Mouse (Mus musculus) adrenal gland (tissue): ENCODE results near the gene Slit3.

ENCODE experiments used
- intact Hi-C: fragments of 180-260 bp; cut with DNase I; formaldehyde crosslinking; loops from one replicate; pipeline ENCODE4 v1.15.1; 2025

The Slit3 gene

GRCm38 (mm10) chr11:35337927-35338819 is 217.1 kb downstream of the Slit3 start:
- intact Hi-C loops, result no loop called here

GRCm38 (mm10) chr11:35340752-35341151 is 219.7 kb downstream of the Slit3 start:
- intact Hi-C loops, result no loop called here

DNA sequence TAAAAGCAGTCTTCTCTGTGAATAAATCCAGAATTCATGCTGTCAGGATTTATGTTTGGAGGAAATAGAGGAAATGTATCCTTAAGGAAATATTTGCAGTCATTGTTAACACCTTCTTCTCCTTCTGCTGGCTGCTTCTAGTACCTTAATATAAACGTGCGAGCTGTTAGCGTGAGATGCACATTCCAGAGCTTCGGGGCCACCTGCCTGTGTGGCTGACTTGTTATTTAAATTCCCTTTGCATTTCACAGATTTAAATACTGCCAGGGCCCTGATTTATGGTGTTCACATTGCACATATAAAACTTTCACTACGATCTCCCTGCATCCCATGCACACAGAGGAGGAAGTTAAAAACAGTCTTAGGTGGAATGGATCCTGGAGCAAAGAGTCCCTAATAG is 221.5 kb downstream of the Slit3 start:
- intact Hi-C loops, result no loop called here

- intact Hi-C loops, result no loop called here
These were observed 224.9 kb downstream of the Slit3 start for GRCm38 (mm10) chr11:35345696-35346480.

GRCm38 (mm10) chr11:35348099-35348498 is 227.1 kb downstream of the Slit3 start:
- intact Hi-C loops, result no loop called here

DNA sequence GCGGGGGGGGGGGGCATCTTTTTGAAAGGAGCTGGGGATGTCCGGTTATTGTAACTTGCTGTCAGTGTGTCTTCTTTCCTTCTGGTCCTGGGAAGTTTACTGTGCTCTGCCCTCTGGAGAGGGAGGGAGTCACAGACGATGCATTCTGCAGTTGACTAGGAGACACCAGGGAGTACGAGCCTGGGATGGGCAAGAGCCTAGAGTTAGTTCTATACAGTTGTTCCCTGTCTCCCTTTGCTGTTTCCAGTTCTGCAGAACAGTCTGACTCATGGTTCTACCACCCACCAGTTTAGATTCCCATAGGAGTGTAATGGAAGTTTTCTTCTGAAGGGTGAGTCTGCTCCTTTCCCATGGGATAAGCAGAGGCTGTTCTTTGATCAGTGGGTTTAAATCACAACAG is 229.9 kb downstream of the Slit3 start:
- intact Hi-C loops, result no loop called here

DNA sequence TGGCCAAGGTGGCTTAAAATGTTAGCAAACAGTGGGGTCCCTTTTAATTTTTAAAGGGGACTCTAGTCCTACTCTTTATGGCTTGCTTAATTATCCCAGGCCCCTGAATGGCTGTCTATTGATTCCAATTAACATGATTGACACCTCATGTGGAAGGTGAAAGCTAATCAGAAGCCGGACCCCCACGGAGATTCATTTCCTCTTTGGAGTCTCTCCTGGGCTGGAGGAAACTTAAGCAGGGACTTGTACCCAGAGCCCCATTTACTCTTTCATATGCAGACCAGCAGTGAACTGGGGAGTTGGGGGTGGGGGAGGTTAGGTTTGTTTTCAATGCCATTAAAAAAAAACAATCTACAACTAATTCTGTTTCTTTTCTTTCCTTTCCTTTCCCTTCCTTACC is 230.4 kb downstream of the Slit3 start:
- intact Hi-C loops, result no loop called here

DNA sequence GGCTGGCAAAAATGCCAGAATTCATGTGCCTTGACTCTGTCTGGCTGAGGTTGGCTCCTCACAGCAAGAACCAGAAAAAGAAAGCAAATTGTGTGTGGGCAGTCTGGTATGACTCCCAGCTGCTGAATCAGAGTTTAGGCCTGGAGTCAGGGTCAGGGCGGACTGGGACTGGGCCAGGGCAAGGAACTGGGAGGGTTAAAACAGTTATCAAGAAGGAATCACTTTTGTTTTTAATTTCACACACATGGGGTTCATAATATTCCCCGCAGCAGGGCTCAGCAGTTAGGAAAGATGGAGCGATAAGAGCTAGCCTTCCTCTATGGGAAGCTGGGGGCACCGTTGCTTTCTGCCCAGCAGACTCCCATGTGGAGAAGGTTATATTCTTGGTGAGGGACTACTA is 234.8 kb downstream of the Slit3 start:
- intact Hi-C loops, result no loop called here

DNA sequence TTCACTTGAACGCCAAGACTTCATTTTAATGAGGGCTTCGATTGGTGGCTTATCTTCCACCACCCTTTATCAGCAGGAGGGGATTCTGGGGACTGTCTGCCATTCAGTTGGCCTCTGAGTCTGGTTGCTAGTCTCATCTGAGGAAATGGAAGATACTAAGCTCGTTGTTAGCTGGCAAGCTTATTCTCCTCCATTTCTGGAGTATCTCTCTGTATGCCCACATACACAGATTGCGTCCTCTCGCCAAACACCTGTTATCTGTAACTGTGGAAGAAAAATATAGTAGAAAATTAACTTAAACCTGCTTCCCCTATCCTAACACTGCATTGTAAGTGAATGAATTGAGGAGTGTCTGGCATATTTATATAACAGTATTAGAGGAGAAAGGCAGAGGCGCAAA is 240.0 kb downstream of the Slit3 start:
- intact Hi-C loops, result no loop called here

GRCm38 (mm10) chr11:35362975-35363374 is 242.0 kb downstream of the Slit3 start:
- intact Hi-C loops, result no loop called here

GRCm38 (mm10) chr11:35364469-35364868 is 243.4 kb downstream of the Slit3 start:
- intact Hi-C loops, result no loop called here

- intact Hi-C loops, result no loop called here
These were observed 244.5 kb downstream of the Slit3 start for GRCm38 (mm10) chr11:35365510-35365931.

DNA sequence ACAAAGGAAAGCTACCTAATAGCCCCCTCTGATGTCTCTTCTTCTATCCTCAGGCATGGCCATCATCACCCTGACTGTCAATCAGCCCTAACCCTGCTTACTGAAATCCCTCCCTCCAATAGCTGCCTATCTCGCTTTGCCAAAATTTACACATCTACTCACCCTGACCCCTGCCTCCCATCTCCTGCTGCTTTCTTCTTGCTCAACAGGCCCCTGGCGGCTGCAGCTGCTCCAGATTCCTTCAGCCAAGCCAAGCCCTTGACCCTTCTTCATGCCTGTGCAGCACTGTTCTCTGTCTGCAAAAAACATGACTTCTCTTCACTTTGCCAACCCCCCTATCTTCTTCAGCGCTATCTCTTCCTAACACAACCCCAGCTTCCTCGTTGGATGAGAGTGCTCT is 245.6 kb downstream of the Slit3 start:
- intact Hi-C loops, result no loop called here

DNA sequence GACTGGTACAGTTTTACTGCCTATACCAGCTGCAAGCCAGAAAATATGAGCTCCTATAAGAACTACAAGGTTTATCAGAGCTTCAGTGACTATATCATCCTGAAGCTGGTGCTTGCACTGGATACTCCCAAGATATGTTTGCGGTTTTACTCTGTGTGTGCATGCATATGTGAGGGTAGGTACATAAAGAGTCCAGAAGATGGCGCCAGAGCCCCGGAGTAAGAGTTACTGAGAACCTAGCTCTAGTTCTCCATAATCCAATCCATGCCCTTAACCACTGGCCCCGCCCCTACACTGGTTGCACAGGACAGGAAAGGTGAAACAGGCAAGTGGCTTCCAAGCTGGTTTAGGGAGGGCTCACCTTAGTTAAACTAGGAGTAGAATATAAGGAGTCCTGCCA is 246.2 kb downstream of the Slit3 start:
- intact Hi-C loops, result no loop called here

DNA sequence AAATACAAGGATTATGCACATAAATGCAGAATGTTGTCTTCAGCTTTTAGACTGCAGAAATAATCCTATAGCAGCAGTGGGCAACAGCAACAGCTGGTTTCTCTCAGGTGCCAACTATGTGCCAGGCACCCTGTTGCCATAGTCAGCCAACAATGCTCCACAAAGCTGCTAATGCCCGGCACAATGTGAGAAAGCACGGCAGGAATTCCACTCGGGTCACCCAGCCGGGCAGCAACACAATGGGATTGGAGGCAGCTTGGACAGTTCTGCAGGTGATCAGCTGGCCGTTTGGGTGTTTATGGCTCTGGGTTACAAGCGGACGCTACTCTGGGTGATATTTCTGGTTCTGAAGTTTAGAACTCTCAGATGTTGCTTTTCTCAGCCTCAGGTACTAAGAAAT is 248.9 kb downstream of the Slit3 start:
- intact Hi-C loops, result no loop called here

GRCm38 (mm10) chr11:35370705-35371104 is 249.7 kb downstream of the Slit3 start:
- intact Hi-C loops, result no loop called here

GRCm38 (mm10) chr11:35372410-35372809 is 251.4 kb downstream of the Slit3 start:
- intact Hi-C loops, result no loop called here

- intact Hi-C loops, result no loop called here
These were observed 254.0 kb downstream of the Slit3 start for GRCm38 (mm10) chr11:35375072-35375471.

GRCm38 (mm10) chr11:35378802-35379201 is 257.8 kb downstream of the Slit3 start:
- intact Hi-C loops, result no loop called here

DNA sequence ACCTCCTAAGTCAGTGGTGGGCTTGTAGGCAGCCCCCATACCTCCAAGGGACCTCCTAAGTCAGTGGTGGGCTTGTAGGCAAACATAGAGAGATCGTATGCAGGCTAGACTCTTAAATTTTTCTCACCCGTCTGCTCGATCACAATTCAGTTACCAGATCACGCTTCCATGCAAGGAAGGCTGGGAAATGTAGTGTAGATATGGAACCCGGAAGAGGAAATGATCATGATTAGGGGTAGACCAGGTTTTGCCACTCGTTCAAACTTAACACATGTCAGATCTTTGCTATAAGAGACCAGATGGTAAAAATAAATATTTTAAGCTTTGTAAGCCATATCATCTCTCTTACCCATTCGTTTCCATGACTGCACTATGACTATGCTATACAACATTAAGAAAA is 258.4 kb downstream of the Slit3 start:
- intact Hi-C loops, result no loop called here

GRCm38 (mm10) chr11:35380766-35381165 is 259.7 kb downstream of the Slit3 start:
- intact Hi-C loops, result no loop called here

DNA sequence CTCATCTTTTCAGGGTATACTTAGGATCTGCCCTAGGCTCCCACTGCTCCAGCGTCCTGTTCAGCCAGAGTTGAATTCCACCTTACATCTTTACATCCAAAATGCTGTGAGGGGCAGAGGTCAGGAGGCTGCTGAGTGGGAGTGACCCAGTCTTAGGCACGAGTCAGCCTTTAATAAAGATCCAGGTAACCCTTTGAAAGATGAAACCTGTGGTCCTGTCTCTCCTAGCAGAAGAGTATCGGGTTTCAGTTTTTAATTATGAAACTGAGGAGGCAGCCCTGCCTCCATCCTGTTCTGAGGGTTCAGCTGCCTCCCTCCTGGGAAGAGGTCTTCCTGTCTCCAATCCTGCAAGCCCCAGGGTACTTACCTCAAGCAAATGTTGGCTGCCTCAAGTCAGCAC is 264.4 kb downstream of the Slit3 start:
- intact Hi-C loops, result no loop called here

DNA sequence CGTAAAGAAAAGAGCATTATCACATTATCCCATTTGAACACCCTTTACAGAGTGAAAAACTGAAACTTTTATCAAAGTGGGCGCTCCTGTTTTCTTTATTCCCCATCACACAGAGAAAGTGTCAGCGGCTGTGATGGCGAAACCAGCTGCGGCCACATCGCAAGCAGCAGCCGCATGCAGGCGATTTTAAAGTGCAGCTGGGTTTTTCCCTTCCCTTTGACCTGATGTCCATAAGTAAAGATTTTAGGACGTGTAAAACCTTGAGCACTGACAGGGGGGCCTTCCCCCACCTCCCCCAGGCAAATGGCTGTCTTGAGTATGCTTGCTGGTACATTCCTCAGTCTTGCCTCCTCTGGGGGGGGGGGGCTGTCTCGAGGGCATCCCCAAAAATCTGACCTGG is 266.8 kb downstream of the Slit3 start:
- intact Hi-C loops, result no loop called here
